Mouse (Mus musculus) left cerebral cortex, adult 18-20 months (tissue): Measurements from ENCODE around the gene Ankrd22. TPM values are rescaled to one million over a fixed set of nuclear protein-coding genes. Genes with fewer than 3 reads are reported as not detected.

Experiments
- DNase-seq, 2 experiments: peaks; one replicate each; pipeline ENCODE4 v3.0.0; 2021 to 2022; ENCODE audit warnings: low spot score in 2 of 2, mixed read lengths in 1 of 2
- total RNA-seq, 2 experiments: library from RNA; stranded (reverse); gene quantifications; 2 replicates each; pipeline ENCODE4 v1.2.3; 2021

The Ankrd22 gene
- total RNA-seq, 2 experiments from 2014 or later: 0.60 TPM; not detected in 1

DNA sequence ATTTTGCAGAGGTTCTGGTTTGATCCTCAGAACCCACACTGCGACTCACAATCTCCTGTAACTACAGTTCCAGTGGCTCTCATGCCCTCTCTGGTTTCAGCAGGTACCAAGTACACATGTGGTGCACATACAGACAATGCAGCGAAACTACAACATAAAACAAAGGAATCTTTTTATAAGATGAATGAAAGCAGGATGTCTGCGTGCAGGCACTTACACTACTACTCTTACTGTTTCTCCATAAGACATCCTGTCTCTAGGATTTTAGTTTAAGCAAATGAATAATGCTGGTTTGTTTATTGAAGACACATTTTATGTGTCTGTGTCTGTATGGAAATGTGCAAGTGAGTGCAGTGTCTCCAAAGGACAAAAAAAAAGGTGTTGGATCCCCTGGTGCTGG is 15.4 kb upstream of the Ankrd22 start:
- DNase-seq: no peak

DNA sequence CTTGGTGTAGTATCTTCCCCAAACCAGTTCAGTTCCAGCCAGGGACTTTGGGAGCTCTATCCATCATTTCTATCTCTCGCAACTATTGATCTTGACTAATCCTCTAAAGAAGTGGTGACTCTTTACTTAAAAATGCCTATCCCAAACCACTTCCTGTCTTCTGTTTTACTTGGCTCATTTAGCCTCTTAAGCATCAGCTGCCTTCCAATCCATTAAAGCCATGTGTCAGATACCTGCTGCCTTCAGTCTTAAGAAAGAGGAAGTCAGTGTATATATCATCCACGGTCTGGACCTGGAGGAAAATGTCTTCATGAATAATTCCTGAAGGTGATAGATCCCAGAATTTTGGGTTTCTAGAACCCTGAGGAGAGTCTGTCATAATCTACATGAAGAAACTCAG is 14.5 kb upstream of the Ankrd22 start:
- no peak for DNase-seq

DNA sequence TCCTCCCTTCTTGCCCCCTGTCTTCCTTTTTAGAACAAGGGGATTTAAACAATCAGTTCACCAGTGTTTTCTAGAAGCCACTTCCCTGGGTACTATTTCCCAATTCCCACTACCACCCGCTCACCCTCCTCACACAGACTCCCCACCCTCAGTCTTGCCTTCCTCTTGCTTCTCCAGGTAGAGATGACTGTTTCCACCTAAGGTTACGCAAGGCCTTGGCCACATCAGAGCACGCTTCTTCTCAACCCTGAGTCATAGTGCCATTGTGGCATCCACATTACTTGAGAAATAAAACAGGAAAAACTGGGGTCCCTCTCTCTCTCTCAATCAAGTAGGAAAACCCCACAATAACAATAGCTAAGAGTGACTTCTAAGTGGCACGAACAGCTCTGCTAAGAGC is 13.3 kb upstream of the Ankrd22 start:
- DNase-seq: no peak

DNA sequence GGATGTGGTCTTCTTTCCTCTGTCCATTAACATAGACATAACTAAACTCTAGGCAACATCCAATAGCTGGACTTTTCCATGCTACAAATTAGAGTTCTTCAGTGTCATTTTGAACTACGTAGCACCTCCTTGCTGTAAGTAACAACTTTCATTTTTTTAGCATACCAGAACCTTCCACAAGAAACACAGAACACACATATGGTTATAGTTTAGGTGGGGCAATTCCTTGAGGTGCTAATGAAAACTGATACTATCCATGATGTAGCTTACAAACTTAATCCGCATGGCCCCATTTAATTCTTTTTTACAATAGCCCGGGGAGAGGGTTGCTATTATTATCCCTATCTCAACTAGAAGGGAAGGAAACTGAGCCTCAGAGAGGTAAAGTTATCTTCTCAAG is 8.2 kb upstream of the Ankrd22 start:
- DNase-seq: no peak

DNA sequence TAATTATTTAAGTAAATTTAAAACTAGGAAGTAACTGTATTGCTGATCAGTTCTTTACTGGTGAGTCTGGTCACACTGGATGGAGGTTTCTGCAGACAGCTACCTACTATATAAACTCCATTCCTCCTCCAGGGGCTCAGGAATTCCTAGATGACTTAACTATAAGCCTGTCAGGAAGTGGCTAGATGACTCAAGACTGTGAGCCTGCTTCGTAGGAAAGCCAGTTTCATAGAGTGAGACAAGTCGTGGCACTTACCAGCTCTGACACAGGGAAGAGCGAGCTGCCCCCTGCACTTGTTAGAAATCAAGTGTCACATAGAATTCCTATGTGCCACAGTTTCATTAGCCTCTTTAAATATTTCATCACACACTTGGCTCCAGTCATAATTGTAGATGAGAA is 5.3 kb upstream of the Ankrd22 start:
- no peak for DNase-seq

DNA sequence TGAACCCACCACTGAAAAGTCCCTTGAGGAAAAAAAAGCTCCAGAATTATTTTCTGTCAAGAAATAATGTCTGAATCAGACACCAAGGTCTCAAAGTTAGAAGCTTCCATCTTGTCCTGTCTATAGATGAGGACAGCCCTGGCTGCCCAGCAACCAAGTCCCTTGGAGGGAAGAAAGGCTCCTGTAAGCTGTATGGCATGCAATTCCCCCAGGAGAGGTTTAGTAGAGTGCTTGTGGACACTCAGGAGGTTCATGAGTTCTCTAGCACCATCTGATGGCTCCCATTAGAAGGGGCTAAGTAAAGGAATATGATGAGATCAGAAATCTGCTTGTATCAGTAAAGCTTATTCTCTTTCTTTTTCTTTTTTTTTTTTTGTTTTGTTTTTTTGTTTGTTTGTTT is 3.3 kb upstream of the Ankrd22 start:
- no peak for DNase-seq

DNA sequence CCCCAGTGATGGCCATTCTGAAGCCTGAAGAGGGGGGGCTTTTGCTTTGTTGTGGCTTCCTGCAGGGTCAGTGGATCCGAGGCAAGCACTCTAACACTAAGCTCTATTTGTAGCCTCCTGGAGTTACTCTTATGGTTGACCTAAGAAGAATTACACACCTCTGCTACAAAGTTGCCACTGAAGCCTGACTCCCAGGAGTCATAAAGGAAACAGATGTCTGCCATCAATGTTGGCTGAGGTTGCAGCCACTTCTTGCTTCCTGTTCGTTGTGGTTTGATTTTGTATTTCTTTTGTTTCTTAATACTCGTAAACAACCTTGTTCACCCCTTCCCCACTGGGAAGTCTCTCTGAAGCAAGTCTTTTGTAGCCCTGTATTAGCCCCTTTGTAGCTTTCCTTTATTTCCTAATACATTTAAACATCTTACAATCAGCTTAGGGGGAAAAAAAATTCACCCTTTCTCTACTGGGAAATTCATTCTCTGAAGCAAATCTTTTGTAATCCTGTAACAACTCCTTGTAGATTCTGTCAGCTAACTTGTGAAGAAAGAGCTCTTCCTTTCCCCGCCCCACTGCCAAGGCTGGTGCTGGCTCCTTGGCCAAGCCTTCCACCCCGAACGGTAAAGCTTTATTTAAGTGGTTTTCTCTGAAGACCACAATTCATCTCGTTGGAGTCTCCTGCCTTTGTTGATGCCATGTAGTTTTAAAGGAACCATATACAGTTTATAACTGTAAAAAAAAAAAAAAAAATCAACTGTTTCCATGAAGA is 2.2 kb upstream of the Ankrd22 start:
- no peak for DNase-seq

DNA sequence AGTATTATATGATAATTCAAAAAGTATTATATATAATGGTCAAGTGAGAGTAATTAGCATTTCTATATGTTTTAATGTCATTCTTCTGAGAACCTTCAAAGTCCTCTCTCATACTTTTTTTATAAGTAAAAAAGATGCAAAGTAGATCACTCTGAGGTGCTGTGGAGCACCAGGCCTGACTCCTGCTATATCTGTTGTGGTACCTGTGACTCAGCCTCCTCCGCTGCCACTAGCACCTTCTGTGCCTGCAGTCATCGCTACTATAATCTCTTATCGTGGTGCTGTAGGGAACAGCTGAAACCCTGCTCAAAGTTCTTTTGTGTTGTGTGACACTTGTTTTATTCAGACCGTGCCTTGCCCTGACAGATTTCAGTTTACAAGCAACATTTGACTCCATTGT is 533 bp upstream of the Ankrd22 start:
- DNase-seq: no peak

DNA sequence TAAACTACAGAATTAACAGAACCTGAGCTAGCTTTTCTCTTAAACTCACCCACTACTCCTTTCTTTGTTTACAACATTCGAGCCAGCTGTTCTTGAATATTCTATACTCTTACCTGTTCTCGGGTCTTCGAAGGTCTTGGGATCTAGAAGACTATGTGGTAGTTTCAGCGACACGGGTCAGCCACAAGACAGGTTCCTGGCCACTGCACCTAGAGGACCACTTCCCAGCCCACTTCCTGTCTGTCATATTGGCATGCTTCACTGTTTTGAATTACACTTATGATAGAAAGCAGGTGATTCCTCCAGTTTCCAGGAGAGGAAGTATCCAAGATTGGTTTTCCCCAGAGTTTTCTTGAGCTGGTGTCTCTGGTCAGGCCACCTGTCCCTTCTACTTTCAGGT is 3.2 kb downstream of the Ankrd22 start:
- no peak for DNase-seq

DNA sequence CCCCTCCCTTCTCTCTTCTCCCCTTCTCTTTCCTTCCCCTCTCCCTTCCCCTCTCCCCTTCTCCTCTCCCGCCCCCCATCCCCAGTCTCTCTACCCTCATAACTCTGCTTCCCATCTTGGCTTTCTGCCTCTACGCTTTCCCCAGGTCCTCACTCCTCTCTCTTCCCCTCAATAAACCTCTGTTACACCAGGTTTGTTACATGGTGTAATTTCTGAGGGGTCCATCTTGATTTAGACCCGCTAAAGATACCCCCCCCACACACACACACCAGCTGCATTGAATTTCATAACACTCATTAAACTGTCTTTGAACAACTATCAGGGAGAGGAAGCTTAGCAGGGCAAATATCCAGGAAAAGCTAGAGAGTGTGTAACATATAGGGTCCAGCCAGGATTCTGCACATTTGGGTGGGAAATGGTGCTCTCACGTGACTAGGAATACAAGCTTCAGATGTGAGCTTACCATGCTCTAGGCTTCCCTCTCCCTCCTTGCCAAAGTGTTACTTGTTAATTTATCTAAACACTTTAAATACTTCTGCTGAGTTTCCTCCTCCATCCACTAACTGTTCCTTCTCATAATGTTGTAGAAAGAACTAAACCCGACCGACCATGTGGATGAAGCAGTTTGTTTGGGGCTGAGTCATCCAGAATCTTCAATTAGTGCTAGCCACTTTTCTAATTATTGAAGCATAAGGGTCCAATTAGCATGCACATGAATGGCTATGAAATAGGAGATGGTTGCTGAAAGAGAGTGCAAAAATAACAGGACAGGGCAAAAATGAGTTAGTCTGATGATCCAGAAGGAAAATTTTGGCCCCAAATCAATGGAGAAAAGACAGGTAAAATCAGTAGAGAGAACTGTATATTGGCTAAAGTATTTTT is 12.3 kb downstream of the Ankrd22 start:
- no peak for DNase-seq

DNA sequence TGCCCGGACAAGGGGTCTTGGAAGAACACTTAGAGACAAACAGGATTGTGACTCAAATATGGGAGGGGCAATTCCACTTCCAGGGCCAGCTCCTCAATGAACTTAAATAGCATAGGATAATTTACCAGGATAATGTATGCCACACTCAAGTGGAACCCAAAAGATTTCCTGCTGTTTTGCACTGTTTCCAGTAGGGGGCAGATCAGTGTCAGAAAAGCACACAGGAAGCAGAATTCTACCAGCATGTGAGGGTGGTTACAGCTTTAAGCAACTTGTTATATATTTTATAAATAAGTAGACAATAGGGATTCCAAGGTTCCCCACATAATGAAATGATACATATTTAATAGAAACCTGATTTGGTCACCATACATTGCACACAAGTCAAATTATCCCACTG is 13.9 kb downstream of the Ankrd22 start:
- peak in 1 of 2 experiments; percentile 3 for DNase-seq

DNA sequence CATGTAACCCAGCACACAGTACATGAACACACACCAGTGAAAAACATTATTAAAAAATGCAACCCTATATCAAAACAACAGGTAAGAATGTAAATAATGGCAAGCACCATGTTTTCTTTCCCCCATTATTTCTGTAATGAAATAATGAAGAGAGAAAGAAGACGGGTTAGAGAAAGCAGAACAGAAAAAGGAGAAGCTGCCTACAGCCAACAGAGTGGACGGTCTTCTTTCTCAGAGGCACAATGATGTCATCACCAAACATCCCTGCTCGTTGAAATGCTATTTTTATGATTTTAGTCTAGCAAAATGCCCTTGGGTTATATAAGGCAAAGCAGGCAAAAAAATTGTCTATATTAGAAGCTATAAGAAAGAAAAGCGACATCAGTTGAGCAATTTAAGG is 17.4 kb downstream of the Ankrd22 start:
- no peak for DNase-seq

DNA sequence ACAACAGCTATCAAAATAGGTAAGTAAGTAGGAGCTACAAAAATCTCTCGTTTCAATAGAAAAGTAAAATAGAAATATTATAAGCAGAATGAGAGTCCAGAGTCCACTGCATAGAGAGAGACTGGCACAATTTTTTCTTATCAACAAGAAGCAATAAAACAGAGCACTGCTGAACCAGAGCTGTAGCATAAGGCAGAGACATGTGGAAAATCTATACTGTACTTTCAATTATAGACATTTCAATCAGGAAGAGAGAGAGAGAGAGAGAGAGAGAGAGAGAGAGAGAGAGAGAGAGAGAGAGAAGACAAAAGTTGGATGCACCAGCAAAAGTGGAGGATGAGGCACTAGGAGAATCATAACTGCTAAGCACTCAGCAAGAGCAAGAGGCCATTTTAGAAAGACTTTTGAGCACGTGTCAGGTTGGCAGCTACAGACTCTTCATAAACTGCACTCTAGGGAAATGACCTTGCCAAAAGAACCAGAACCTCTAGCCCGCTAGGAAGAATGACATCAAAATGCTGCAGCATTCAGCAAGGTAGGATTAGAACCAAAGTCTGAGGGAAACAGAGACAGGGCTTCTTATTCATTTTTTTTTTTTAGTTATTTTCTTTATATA is 26.3 kb downstream of the Ankrd22 start:
- DNase-seq: no peak

DNA sequence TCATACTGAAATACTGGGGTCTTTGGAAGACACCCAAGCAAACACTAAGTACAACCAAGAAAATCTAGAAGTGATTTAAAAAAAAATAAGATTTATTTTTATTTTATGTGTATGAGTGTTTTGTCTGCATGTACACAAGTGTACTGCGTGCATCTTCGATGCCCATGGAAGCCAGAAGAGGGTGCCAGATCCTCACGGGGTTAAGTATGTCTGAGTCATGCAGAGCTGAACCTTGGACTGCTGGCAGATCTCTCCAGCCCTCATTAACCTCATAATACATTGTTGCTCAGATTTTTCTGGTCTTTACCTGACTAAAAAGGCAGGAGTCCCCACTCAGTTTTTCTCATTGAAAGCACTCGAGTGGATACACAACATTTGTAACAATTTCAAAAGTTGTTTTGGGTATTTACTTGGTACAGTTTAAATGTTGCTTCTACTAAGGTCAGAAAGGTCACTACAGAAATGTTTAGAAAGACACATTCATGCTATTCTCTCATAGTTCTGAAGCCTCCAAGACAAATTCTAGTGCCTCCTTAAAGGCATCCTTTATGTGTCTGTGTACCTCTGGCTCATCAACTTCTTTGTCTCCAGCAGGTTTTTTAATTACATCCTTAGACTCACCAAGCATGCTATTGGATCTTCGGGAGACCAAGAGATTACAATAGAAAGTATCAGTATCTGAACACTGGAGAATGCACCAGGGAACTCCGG is 27.0 kb downstream of the Ankrd22 start:
- DNase-seq: no peak

DNA sequence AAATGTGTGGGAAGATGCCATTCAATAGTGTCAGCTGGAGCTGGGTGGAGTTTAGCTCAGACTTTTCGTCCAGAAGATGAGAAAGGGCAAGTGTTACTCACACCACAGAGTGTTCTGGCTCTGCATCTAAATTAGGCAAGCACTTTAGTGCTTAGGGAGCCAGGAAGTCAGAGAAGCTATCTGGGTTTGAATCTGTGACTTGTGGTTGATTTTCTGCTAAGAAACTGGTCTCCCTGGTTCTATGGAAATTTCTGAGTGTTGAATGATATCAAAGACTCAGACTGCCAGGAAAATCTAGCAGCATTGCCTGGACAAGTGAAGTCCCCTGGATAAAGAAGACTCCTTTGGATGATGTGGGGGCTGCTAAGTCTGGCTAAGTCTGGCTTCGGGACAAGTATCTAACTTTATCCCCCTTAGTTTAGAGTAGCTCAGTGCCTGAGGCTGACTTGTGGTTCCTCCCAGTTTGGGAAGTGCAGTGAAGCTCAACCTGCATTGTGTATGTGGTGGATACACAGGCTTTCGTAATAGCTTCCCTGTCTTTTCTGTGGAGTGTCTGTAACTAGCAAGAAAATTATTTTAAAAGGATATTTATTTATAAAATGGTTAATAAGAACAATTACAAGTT is 45.6 kb downstream of the Ankrd22 start:
- no peak for DNase-seq

DNA sequence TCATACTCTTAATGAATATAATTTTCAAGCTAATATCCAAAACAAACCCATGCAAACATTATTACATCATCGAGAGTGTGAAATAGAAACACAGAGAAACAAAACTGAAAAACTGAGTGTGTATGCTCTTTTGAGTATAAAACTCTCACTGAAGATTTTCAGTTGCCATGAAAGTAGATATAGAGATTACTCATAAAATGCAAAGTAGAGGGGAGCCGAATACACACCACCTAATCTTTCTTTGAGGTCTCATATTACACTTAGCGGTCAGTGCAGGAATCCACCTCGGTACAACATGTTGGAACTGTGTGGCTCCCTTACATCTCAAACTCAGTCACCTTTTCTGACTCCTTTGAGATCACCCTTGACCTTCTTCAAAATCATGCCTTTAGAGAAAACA is 46.2 kb downstream of the Ankrd22 start:
- DNase-seq: no peak

DNA sequence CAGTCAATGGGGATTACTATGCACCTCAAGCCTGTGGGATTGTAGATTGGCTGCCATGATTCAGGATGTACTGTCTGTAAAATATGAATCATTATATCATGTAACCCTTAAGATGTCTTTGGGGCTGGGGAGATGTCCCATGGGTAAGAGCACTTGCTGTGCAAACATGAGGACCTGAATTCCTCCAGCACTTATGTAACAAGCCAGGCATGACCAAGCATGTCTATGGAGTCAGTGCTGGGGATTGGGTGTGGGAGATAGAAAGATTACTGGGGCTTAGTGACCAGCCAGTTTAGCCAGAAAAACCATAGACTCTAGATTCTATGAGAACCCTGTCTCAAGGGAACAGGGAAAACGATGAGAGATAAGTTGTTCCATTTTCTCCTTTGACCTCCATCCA is 46.8 kb downstream of the Ankrd22 start:
- DNase-seq: no peak

DNA sequence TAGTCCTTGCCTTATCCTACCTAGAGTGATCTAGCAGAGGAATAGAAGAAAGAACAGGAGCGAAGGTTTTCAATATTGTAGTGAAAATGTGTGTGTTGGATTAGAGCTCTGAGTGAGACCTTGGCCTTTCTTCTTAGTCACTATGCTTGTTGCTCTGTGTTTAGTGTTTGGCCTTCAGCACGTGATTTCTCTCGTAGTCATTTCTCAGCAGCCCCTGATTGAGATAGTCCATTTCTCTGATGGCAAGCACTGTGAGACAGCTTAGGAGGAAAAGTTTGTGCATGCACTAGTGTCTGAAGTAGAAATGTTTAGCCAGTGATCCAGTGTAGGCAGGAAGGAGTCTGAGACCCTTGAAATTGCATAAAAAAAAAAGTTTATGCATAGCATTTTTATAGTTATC is 61.0 kb downstream of the Ankrd22 start:
- DNase-seq: no peak

DNA sequence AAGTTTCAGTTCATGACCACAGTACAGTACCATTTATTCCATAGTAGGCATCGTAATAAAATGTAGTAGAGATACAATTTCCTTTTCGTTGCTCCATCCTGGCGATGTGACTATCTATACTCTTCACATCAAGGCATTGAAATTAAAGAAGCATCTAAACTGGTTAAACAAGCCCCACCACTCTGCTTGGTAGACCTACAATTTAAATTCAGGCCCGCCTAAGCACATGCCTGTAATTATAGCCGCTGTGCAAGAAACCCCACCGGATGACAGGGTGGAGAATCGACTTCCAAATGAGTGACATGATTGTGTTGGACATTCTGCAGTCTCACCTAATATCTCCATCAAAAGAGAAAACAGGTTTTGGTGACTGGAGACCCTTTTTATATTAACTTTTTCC is 64.0 kb downstream of the Ankrd22 start:
- no peak for DNase-seq

DNA sequence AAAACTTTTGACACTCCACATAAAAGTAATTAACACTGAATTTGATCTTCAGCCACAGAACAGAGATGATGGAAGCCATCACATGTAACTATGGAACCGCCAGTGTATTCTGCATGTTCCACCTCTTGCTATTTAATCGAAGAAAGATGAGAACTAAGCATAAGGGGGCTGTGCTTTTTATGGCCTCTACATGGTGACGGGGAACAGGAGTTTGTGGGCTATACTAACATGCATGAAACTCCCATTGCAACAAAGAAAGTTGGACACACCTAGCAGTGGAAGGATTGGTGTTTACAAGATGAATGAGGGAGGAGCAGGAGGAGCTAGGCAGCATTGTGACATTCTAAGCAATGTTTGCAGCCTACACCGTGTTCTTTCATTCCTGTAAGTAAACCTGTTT is 65.2 kb downstream of the Ankrd22 start, which contains the start of gene Lipm:
Lipm (plus strand) TSS at position 301 of the 400 bp plus-strand sequence.
- DNase-seq: no peak

DNA sequence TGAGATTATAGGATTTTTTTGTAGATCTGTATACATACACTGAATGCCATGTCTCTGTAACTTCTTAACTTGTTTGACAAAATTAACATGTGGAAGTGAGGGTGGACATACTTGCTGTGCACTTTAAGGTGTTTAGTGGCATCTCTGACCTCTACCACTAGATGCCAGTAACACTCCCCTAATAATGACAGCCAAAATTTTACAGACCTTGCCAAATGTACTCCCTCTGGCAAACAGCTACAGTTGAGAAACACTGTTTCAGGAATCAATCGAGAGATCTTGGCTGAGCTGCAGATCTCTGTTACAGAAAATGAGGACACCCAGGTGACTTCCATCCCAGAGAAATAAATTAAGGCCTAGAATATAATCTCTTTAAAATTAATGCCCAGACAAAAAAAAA is 69.6 kb downstream of the Ankrd22 start:
- no peak for DNase-seq
